Comparison of ENCODE assay signal across 8 mouse cellular contexts in genomic region chr2:164441155-164441554, GRCm38 (mm10). TPM values are rescaled to one million over a fixed set of nuclear protein-coding genes. Genes with fewer than 3 reads are reported as not detected.
A peak's percentile ranks its signal among the peaks of the same experiment; 100 is the strongest.
DNase-seq lines count a peak whose midpoint lies in the region; ATAC-seq and TF ChIP-seq lines count a peak whose summit lies in the region.

No protein-coding gene starts in this region.

- WGBS in midbrain, embryonic 10.5 days, result 40% methylated on average over 8 of the region's 8 CpGs
- WGBS in midbrain, embryonic 16.5 days, result 42% methylated on average over 8 of the region's 8 CpGs
- 28% methylated on average over 8 of the region's 8 CpGs for WGBS in limb, embryonic 12.5 days

- H3K4me2 ChIP-seq in midbrain, embryonic 16.5 days (ENCODE audit: low read length), result no peak overlapping the region
- H3K4me2 ChIP-seq in limb, embryonic 12.5 days, result peak overlapping the region; percentile 87

- no peak for ATAC-seq in midbrain, embryonic 16.5 days
- ATAC-seq in limb, embryonic 12.5 days (ENCODE audit: insufficient number of reproducible peaks, insufficient read depth, low FRiP score, low TSS enrichment, low read depth), result no peak

- TF ChIP-seq POLR2A in embryonic fibroblast, embryonic 13.5 days (IDR thresholded peaks at IDR 0.05; ENCODE audit: low read depth, low read length), result no peak

- H3K27me3 ChIP-seq in midbrain, embryonic 10.5 days (ENCODE audit: low read depth, poor library complexity, severe bottlenecking), result peaks cover 58% of the 10 kb centered on the region
- H3K27me3 ChIP-seq in midbrain, embryonic 16.5 days (ENCODE audit: control insufficient read depth, insufficient read depth, low read depth, low read length), result peaks cover 8% of the 10 kb centered on the region
- peaks cover 17% of the 10 kb centered on the region for H3K27me3 ChIP-seq in limb, embryonic 12.5 days

- H3K4me1 ChIP-seq in midbrain, embryonic 10.5 days, result peaks cover 46% of the 10 kb centered on the region
- H3K4me1 ChIP-seq in midbrain, embryonic 16.5 days (ENCODE audit: control insufficient read depth, insufficient read depth, low read length), result peaks cover 17% of the 10 kb centered on the region
- peaks cover 13% of the 10 kb centered on the region for H3K4me1 ChIP-seq in embryonic fibroblast, embryonic 13.5 days (ENCODE audit: control insufficient read depth, insufficient read depth, low read length)
- H3K4me1 ChIP-seq in limb, embryonic 12.5 days (replicated peaks), result peaks cover 59% of the 10 kb centered on the region

- H3K27ac ChIP-seq in midbrain, embryonic 10.5 days (replicated peaks), result no peak overlapping the region
- no peak overlapping the region for H3K27ac ChIP-seq in midbrain, embryonic 16.5 days (ENCODE audit: low read length)
- H3K27ac ChIP-seq in embryonic fibroblast, embryonic 13.5 days (ENCODE audit: insufficient read depth, low read length), result peak overlapping the region; percentile 68; the same call in 1 of the 2 replicates
- H3K27ac ChIP-seq in limb, embryonic 12.5 days, result no peak overlapping the region

- H3K9ac ChIP-seq in midbrain, embryonic 16.5 days (ENCODE audit: low read depth, low read length), result no peak overlapping the region
- H3K9ac ChIP-seq in limb, embryonic 12.5 days (replicated peaks), result 0 out of 2 replicates have a peak overlapping the region, but pooled peaks have one; percentile 18

- 0 out of 2 replicates have a peak overlapping the region, but pooled peaks have one; percentile 71 for H3K4me3 ChIP-seq in midbrain, embryonic 10.5 days
- no peak overlapping the region for H3K4me3 ChIP-seq in midbrain, embryonic 16.5 days (ENCODE audit: low read depth, low read length)
- peak overlapping the region; percentile 66 for H3K4me3 ChIP-seq in embryonic fibroblast, embryonic 13.5 days (ENCODE audit: insufficient read depth, low read length)
- H3K4me3 ChIP-seq in limb, embryonic 12.5 days (replicated peaks), result no peak overlapping the region

- no peak for TF ChIP-seq CTCF in embryonic fibroblast, embryonic 13.5 days (IDR thresholded peaks at IDR 0.05; ENCODE audit: borderline replicate concordance, insufficient read depth, low read length)

- H3K36me3 ChIP-seq in midbrain, embryonic 10.5 days, result no peaks in the 10 kb centered on the region
- no peaks in the 10 kb centered on the region for H3K36me3 ChIP-seq in midbrain, embryonic 16.5 days (ENCODE audit: control insufficient read depth, insufficient read depth, low read length)
- no peaks in the 10 kb centered on the region for H3K36me3 ChIP-seq in limb, embryonic 12.5 days

- DNase-seq in midbrain, embryonic 10.5 days (ENCODE audit: low spot score), result no peak
- DNase-seq in spleen, postnatal 36 days (ENCODE audit: low spot score in 2 of 2), result peak; percentile 89 to 91
- DNase-seq in frontal cortex, adult 2 months (ENCODE audit: extremely low spot score in 1 of 2, low spot score in 1 of 2), result no peak
- no peak for DNase-seq in left cerebral cortex, adult 8-10 months (ENCODE audit: low spot score in 2 of 2)
- DNase-seq in adrenal gland, postnatal 4 days (ENCODE audit: low spot score in 2 of 2), result no peak

- no peaks in the 10 kb centered on the region for H3K9me3 ChIP-seq in midbrain, embryonic 10.5 days (replicated peaks)
- H3K9me3 ChIP-seq in midbrain, embryonic 16.5 days (replicated peaks; ENCODE audit: control insufficient read depth, low read length, poor library complexity, severe bottlenecking), result no peaks in the 10 kb centered on the region
- no peaks in the 10 kb centered on the region for H3K9me3 ChIP-seq in limb, embryonic 12.5 days

RNA-seq across cellular contexts. Expression of gene Sdc4, which starts 2.5 kb away (rescaled TPM):
- 16.1 and 17.4 TPM in 2 replicates for polyA plus RNA-seq in midbrain, embryonic 10.5 days (2016; fragmentation: Nextera tagmentation; extraction: Ambion mirVana)
- polyA plus RNA-seq in midbrain, embryonic 16.5 days (2015; fragmentation: Nextera tagmentation; extraction: Ambion mirVana), result 6.3 and 8.7 TPM in 2 replicates
- polyA plus RNA-seq in embryonic fibroblast, embryonic 13.5 days (2011; ENCODE audit: insufficient read length, low read depth, missing spikeins), result 242 and 248 TPM in 2 replicates
- polyA plus RNA-seq in limb, embryonic 12.5 days (2016; fragmentation: Nextera tagmentation; extraction: Ambion mirVana), result 34.3 and 36.5 TPM in 2 replicates
- 45.0 and 46.5 TPM in 2 replicates for polyA plus RNA-seq in frontal cortex, adult 2 months (2012; rRNA removed)
- 100 to 1,000 TPM in 1 of 4 experiments, 10 to 100 TPM in 3; 81.2 to 117 (median 89.0) TPM for total RNA-seq in left cerebral cortex, adult 8-10 months (2022)
- 10 to 100 TPM; 75.2 to 93.9 TPM for total RNA-seq in adrenal gland, postnatal 4 days (2021)

RNA-seq across cellular contexts. Expression of gene Sys1, which starts 15.6 kb away (rescaled TPM):
- 64.8 and 65.9 TPM in 2 replicates for polyA plus RNA-seq in midbrain, embryonic 10.5 days (2016; fragmentation: Nextera tagmentation; extraction: Ambion mirVana)
- polyA plus RNA-seq in midbrain, embryonic 16.5 days (2015; fragmentation: Nextera tagmentation; extraction: Ambion mirVana), result 86.7 and 90.0 TPM in 2 replicates
- 23.1 and 23.6 TPM in 2 replicates for polyA plus RNA-seq in embryonic fibroblast, embryonic 13.5 days (2011; ENCODE audit: insufficient read length, low read depth, missing spikeins)
- polyA plus RNA-seq in limb, embryonic 12.5 days (2016; fragmentation: Nextera tagmentation; extraction: Ambion mirVana), result 55.2 and 59.2 TPM in 2 replicates
- polyA plus RNA-seq in frontal cortex, adult 2 months (2012; rRNA removed), result 58.1 and 59.1 TPM in 2 replicates
- 10 to 100 TPM; 39.4 to 46.1 (median 40.6) TPM for total RNA-seq in left cerebral cortex, adult 8-10 months (2022)
- total RNA-seq in adrenal gland, postnatal 4 days (2021), result 10 to 100 TPM; 34.7 to 35.0 TPM

RNA-seq across cellular contexts. Expression of gene Gm20458, which starts 19.6 kb away (rescaled TPM):
- 3.7 and 3.9 TPM in 2 replicates for polyA plus RNA-seq in midbrain, embryonic 10.5 days (2016; fragmentation: Nextera tagmentation; extraction: Ambion mirVana)
- polyA plus RNA-seq in midbrain, embryonic 16.5 days (2015; fragmentation: Nextera tagmentation; extraction: Ambion mirVana), result 7.5 and 8.2 TPM in 2 replicates
- 4.1 and 5.8 TPM in 2 replicates for polyA plus RNA-seq in embryonic fibroblast, embryonic 13.5 days (2011; ENCODE audit: insufficient read length, low read depth, missing spikeins)
- 2.3 and 3.4 TPM in 2 replicates for polyA plus RNA-seq in limb, embryonic 12.5 days (2016; fragmentation: Nextera tagmentation; extraction: Ambion mirVana)
- 9.3 and 10.0 TPM in 2 replicates for polyA plus RNA-seq in frontal cortex, adult 2 months (2012; rRNA removed)
- 10 to 100 TPM in 1 of 4 experiments, 1 to 10 TPM in 3; 4.4 to 15.6 (median 6.3) TPM for total RNA-seq in left cerebral cortex, adult 8-10 months (2022)
- total RNA-seq in adrenal gland, postnatal 4 days (2021), result 1 to 10 TPM in 1 of 2 experiments, under 1 TPM in 1; 0.48 to 3.0 TPM

RNA-seq across cellular contexts. Expression of gene Trp53tg5, which starts 32.4 kb away (rescaled TPM):
- polyA plus RNA-seq in midbrain, embryonic 10.5 days (2016; fragmentation: Nextera tagmentation; extraction: Ambion mirVana), result not detected in 2 replicates
- polyA plus RNA-seq in midbrain, embryonic 16.5 days (2015; fragmentation: Nextera tagmentation; extraction: Ambion mirVana), result not detected in 2 replicates
- not detected in 2 replicates for polyA plus RNA-seq in embryonic fibroblast, embryonic 13.5 days (2011; ENCODE audit: insufficient read length, low read depth, missing spikeins)
- not detected in 2 replicates for polyA plus RNA-seq in limb, embryonic 12.5 days (2016; fragmentation: Nextera tagmentation; extraction: Ambion mirVana)
- not detected in 2 replicates for polyA plus RNA-seq in frontal cortex, adult 2 months (2012; rRNA removed)
- not detected for total RNA-seq in left cerebral cortex, adult 8-10 months (2022)
- not detected for total RNA-seq in adrenal gland, postnatal 4 days (2021)

RNA-seq across cellular contexts. Expression of gene Matn4, which starts 36.2 kb away (rescaled TPM):
- 0.21 TPM in 1 of 2 replicates, not detected in the other for polyA plus RNA-seq in midbrain, embryonic 10.5 days (2016; fragmentation: Nextera tagmentation; extraction: Ambion mirVana)
- polyA plus RNA-seq in midbrain, embryonic 16.5 days (2015; fragmentation: Nextera tagmentation; extraction: Ambion mirVana), result 0.93 and 1.1 TPM in 2 replicates
- 0.18 and 3.1 TPM in 2 replicates for polyA plus RNA-seq in embryonic fibroblast, embryonic 13.5 days (2011; ENCODE audit: insufficient read length, low read depth, missing spikeins)
- 50.5 and 78.0 TPM in 2 replicates for polyA plus RNA-seq in limb, embryonic 12.5 days (2016; fragmentation: Nextera tagmentation; extraction: Ambion mirVana)
- 25.8 and 25.9 TPM in 2 replicates for polyA plus RNA-seq in frontal cortex, adult 2 months (2012; rRNA removed)
- total RNA-seq in left cerebral cortex, adult 8-10 months (2022), result 10 to 100 TPM in 3 of 4 experiments, 1 to 10 TPM in 1; 9.9 to 12.0 (median 10.6) TPM
- total RNA-seq in adrenal gland, postnatal 4 days (2021), result 1 to 10 TPM; 4.7 to 4.9 TPM

Comparison
In these comparisons a context has a peak if more than half of its experiments do, and no peak if none do; other contexts are left out.
1. H3K4me3 ChIP-seq: peak in midbrain, embryonic 10.5 days (single experiment) and embryonic fibroblast, embryonic 13.5 days (single experiment); none in midbrain, embryonic 16.5 days (single experiment) and limb, embryonic 12.5 days (single experiment).
2. DNase-seq: peak in spleen, postnatal 36 days (2 of 2); none in midbrain, embryonic 10.5 days (single experiment), frontal cortex, adult 2 months (0 of 2), left cerebral cortex, adult 8-10 months (0 of 2) and adrenal gland, postnatal 4 days (0 of 2).